Mouse (Mus musculus): ENCODE data around the gene Gm19426. TPM values are rescaled to one million over a fixed set of nuclear protein-coding genes. Genes with fewer than 3 reads are reported as not detected.

Gm19426 gene
- polyA plus RNA-seq, 1 experiment from 2014 or later: 6.9 TPM

DNA sequence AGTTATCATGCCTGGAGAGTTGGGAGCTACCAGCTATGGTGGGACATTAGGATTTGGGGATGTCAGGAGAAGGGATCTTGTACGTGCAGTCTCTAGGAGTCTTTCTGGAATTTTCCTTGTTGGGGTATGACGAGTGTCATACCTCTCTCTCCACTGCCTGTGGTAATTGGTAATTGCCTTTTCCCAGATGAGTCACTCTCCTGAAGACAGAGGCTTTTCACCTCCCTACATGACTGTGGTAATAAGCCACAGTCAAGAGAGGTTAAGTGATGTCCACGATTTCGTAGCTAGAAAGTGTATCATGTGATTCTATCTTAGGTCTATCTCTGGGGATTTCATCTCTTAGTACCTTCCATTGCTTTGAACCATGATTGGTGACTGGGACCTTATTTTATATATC is 29.0 kb upstream of the Gm19426 start:
- DNase-seq (ENCODE audit: low spot score): no peak
- WGBS: 86% methylated on average over 4 of the region's 4 CpGs

DNA sequence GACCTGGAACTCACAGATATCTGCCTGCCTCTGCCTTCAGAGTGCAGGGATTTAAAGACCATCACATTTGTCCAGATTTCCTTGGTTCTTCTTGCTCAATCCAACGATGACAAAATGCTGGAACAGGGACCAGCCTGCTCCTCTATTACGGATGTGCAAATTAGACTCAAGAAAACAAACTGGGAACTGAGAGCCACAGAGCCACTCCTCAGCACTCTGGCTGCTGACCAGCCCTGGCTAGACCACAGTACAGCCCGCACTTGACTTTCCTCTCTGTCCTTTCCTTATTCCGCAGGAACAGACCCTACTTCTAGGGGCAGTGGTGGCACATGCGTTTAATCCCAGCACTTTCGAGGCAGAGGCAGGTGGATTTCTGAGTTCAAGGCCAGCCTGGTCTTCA is 27.0 kb upstream of the Gm19426 start:
- no peak overlapping the region for H3K27ac ChIP-seq
- no peak for DNase-seq (ENCODE audit: low spot score)
- H3K4me3 ChIP-seq: no peak overlapping the region
- peaks cover 15% of the 10 kb centered on the region for H3K4me1 ChIP-seq
- peaks cover 4% of the 10 kb centered on the region; the same call in 1 of the 2 replicates for H3K27me3 ChIP-seq (ENCODE audit: insufficient read depth, poor library complexity, severe bottlenecking)
- no peaks in the 10 kb centered on the region for H3K36me3 ChIP-seq
- WGBS: 68% methylated on average over 6 of the region's 6 CpGs
- H3K9me3 ChIP-seq: no peaks in the 10 kb centered on the region

More for the DNA sequence above, 29.0 kb upstream of the Gm19426 start:
- Histone ChIP-seq H3K9me3 (no peaks in the 10 kb centered on the region), H3K36me3 (no peaks in the 10 kb centered on the region), H3K27me3 (ENCODE audit: insufficient read depth, poor library complexity, severe bottlenecking) (0 out of 2 replicates have a peak, but pooled peaks cover 4% of the 10 kb centered on the region), H3K4me1 (peaks cover 15% of the 10 kb centered on the region), H3K27ac (no peak overlapping the region), H3K4me3 (no peak overlapping the region)

DNA sequence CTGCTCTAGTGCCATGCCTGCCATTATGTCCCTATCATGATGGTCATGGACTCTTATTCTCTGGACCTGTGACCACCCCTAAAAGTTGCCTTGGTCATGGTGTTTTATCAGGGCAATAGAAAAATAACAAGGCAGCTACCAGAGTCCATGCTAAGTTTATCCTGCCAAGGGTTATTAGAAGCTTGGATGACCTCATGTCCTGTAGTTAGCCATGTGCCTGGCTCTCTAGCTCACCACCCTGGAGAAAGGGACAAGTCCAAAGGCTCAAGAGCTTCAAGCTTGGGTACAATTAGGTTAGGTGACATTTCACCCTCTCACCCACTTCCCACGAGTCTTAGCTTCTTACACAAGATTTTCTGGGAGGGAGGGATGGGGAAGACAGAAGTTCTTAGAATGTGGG is 19.4 kb upstream of the Gm19426 start:
- WGBS: 64% methylated on average over 1 of the region's 1 CpGs
- Histone ChIP-seq H3K4me3 (no peak overlapping the region), H3K9me3 (no peaks in the 10 kb centered on the region), H3K4me1 (no peaks in the 10 kb centered on the region), H3K36me3 (no peaks in the 10 kb centered on the region), H3K27me3 (ENCODE audit: insufficient read depth, poor library complexity, severe bottlenecking) (no peaks in the 10 kb centered on the region; the same call in 1 of the 2 replicates), H3K27ac (no peak overlapping the region)
- DNase-seq (ENCODE audit: low spot score): no peak

DNA sequence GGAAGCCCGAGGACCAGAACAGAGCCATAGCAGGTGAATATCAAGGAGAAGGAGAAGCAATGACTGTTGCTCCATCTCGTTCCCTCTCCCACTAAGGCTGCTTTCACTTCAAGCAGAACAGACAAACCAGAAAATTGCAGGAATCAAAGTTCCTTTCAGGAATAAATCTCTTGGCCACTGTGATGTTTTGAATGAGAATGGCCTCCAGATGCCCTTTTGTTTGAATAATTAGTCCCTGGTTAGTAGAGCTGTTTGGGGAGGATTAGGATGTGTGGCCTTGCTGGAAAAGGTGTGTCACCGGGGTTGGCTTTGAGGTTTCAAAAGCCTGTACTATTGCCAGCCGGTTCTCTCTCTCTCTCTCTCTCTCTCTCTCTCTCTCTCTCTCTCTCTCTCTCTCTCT is 18.8 kb upstream of the Gm19426 start:
- Histone ChIP-seq H3K27me3 (ENCODE audit: insufficient read depth, poor library complexity, severe bottlenecking) (no peaks in the 10 kb centered on the region; the same call in 1 of the 2 replicates), H3K9me3 (no peaks in the 10 kb centered on the region), H3K4me3 (no peak overlapping the region), H3K4me1 (no peaks in the 10 kb centered on the region), H3K27ac (no peak overlapping the region), H3K36me3 (no peaks in the 10 kb centered on the region)
- 49% methylated on average over 4 of the region's 4 CpGs for WGBS
- DNase-seq (ENCODE audit: low spot score): no peak

DNA sequence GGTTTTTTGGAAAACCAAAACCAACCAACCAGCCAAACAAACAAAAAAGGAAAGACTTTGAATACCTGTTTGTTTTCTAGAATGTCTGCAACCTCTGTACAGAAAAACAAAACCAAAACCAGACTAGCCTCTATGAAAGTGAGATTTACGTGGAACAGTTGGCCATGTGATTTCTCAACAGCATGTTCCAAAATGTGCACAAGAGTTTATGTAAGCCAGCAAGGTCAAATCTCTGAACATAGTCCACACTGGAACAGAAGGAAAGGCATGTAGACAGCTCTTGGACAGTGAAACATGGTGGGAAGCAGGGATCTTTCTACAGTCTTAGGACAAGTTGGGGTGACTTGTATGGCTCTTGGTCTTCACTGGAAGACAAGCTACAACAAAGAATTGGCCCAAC is 18.4 kb upstream of the Gm19426 start:
- WGBS: 78% methylated on average over 1 of the region's 1 CpGs
- no peaks in the 10 kb centered on the region for H3K9me3 ChIP-seq
- H3K27ac ChIP-seq: no peak overlapping the region

DNA sequence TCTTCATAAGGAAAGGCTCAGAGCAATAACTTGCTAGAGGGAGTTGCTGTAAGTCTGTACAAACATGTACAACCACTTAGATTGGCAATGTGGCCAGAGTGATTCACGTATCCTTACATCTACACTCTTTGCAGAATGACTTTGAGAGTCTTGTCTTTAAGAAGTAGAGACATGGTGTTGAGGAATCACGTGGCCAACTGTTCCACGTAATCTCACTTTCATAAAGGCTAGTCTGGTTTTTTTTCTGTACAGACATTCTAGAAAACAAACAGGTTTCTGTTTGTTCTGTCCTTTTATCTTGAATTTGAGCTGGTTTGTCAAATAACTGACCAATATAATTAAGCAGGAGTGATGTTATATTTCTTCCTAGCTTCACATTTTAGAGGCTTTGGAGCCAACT is 17.9 kb upstream of the Gm19426 start:
- no peaks in the 10 kb centered on the region for H3K4me1 ChIP-seq
- H3K4me3 ChIP-seq: no peak overlapping the region
- no peak for DNase-seq (ENCODE audit: low spot score)
- no peaks in the 10 kb centered on the region for H3K36me3 ChIP-seq
- H3K27ac ChIP-seq: no peak overlapping the region
- H3K27me3 ChIP-seq (ENCODE audit: insufficient read depth, poor library complexity, severe bottlenecking): no peaks in the 10 kb centered on the region
- WGBS: 77% methylated on average over 3 of the region's 3 CpGs
- H3K9me3 ChIP-seq: no peaks in the 10 kb centered on the region

More for the DNA sequence above, 18.4 kb upstream of the Gm19426 start:
- Histone ChIP-seq H3K27me3 (ENCODE audit: insufficient read depth, poor library complexity, severe bottlenecking) (no peaks in the 10 kb centered on the region; the same call in 1 of the 2 replicates), H3K36me3 (no peaks in the 10 kb centered on the region), H3K4me1 (no peaks in the 10 kb centered on the region), H3K4me3 (no peak overlapping the region)
- no peak for DNase-seq (ENCODE audit: low spot score)

DNA sequence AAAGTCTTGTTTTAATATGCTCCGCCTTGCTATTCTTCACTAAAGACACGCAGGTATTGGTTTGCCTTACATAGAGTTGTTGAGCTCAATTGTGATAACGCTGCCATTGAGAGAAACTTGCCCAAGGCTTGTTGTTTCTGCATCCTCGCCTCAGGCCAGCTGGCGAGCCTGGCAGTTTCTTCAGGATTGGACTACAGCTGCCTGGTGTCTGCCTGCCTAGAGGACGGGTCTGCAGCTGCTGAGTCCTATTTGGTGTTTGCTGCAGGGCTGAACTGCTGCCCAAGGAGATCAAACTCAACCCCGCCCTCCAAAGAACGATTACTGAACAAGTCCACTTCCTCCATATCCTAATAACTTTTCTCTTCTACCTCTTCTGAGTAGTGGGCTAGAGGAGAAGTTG is 17.3 kb upstream of the Gm19426 start:
- Histone ChIP-seq H3K4me3 (no peak overlapping the region), H3K36me3 (no peaks in the 10 kb centered on the region), H3K4me1 (no peaks in the 10 kb centered on the region), H3K27me3 (ENCODE audit: insufficient read depth, poor library complexity, severe bottlenecking) (no peaks in the 10 kb centered on the region), H3K9me3 (no peaks in the 10 kb centered on the region), H3K27ac (no peak overlapping the region)
- no peak for DNase-seq (ENCODE audit: low spot score)
- WGBS: 74% methylated on average over 8 of the region's 8 CpGs

DNA sequence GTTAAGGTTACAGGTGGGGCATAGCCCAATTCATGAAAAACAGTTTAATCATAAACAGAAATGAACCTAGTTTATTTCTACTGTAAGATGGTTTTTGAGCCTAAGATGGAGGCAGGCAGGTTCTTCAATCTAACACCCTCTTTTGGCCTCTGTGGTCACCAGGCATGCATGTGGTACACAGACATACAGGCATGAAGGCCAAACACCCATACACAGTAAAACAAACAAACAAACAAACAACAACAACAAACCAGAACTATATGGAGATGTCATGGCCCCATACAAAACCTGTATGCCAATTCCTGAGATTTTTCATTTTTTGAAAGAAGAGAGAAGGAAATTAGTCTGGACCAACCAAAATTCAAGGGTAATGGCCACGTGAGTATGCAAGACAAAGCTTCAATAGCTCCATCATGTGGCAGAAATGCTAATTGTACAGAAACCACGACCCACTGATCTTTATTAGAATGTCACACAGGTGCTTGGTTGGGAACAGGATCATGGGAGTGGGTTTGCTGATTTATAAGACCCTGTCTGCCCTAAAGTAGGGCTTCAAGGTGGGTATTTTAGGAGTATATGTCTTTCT is 15.2 kb upstream of the Gm19426 start:
- 2% methylated on average over 2 of the region's 2 CpGs for WGBS
- DNase-seq (ENCODE audit: low spot score): no peak
- no peaks in the 10 kb centered on the region for H3K36me3 ChIP-seq
- no peak overlapping the region for H3K27ac ChIP-seq
- no peak overlapping the region for H3K4me3 ChIP-seq
- H3K27me3 ChIP-seq (ENCODE audit: insufficient read depth, poor library complexity, severe bottlenecking): no peaks in the 10 kb centered on the region
- H3K4me1 ChIP-seq: no peaks in the 10 kb centered on the region
- no peaks in the 10 kb centered on the region for H3K9me3 ChIP-seq

DNA sequence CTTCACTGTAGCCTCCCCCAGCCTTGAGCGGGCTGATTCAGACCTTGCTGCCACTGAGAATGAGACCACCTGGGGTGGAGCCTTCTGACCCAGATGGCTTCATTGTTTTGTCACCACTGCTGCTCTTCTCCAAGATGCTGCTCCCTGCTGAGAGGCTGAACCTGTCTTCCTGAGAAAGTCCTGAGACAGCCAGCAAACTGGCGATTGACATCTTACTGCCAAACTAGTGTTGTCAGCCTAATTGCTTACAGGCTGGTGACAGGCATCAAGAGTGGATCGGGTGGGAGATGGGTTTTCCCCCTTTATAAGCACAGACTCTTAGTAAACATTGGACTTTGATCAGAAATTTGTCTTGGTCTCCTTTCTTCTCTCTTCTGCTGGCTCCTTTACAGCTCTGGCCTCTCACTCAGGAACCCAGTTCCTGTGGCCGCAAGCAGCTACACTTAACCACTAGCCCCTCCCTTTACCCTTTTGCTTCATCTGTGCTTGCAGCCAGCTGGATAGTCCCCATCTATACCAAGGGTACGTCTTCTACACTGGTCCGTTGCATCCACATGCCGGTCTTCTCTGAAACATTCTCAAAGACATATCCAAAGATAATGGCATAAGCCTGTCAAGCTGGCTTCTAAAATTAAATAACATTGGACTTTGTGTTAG is 13.7 kb upstream of the Gm19426 start:
- 54% methylated on average over 7 of the region's 7 CpGs for WGBS
- no peaks in the 10 kb centered on the region for H3K4me1 ChIP-seq
- no peaks in the 10 kb centered on the region for H3K9me3 ChIP-seq
- DNase-seq (ENCODE audit: low spot score): no peak
- H3K4me3 ChIP-seq: no peak overlapping the region
- H3K36me3 ChIP-seq: no peaks in the 10 kb centered on the region
- H3K27me3 ChIP-seq (ENCODE audit: insufficient read depth, poor library complexity, severe bottlenecking): no peaks in the 10 kb centered on the region
- H3K27ac ChIP-seq: no peak overlapping the region

DNA sequence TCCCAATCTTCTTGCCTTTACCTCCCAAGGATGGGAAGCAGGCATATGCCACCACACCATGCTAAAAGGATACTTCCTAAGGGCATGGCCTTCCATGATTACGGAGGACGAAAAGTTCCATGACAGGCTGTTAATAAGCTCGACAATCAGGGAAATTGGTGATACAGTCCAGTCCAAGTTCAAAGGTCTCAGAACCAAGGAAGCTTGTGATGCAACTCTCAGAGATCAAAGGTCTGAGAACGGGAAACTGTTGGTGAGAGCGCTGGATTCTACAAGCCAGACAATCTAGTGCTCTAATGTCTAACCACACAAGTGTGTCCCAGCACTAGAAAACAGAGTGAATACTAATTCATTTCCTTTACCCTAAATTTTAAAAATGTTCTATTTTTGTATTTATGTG is 12.8 kb upstream of the Gm19426 start:
- no peak overlapping the region for H3K4me3 ChIP-seq
- no peaks in the 10 kb centered on the region for H3K9me3 ChIP-seq
- WGBS: 64% methylated on average over 5 of the region's 5 CpGs

DNA sequence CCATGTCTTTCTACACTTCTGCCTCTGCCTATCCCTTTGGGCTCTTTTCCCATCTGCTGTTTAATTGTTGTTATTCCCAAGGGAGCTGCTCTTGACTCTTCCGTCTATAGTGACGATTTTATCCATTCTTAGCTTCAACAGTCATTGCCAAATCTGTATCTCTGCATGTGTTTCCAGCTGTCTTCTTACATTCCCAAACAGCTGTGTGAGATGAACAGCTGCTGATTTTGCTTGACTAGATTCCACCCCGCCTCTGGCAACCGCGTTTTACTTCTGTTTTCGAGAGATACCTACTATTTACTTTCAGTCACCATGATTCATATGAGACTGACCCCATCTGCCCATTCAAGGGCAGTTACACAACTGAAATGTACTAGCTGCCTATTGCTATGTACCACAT is 6.7 kb upstream of the Gm19426 start:
- no peak for DNase-seq (ENCODE audit: low spot score)
- Histone ChIP-seq H3K4me3 (no peak overlapping the region), H3K9me3 (no peaks in the 10 kb centered on the region), H3K4me1 (0 out of 2 replicates have a peak, but pooled peaks cover 7% of the 10 kb centered on the region), H3K36me3 (no peaks in the 10 kb centered on the region), H3K27me3 (ENCODE audit: insufficient read depth, poor library complexity, severe bottlenecking) (no peaks in the 10 kb centered on the region), H3K27ac (no peak overlapping the region)
- WGBS: 73% methylated on average over 6 of the region's 6 CpGs

More for the DNA sequence above, 12.8 kb upstream of the Gm19426 start:
- DNase-seq (ENCODE audit: low spot score): no peak
- no peak overlapping the region for H3K27ac ChIP-seq
- no peaks in the 10 kb centered on the region for H3K27me3 ChIP-seq (ENCODE audit: insufficient read depth, poor library complexity, severe bottlenecking)
- H3K36me3 ChIP-seq: no peaks in the 10 kb centered on the region
- no peaks in the 10 kb centered on the region for H3K4me1 ChIP-seq

DNA sequence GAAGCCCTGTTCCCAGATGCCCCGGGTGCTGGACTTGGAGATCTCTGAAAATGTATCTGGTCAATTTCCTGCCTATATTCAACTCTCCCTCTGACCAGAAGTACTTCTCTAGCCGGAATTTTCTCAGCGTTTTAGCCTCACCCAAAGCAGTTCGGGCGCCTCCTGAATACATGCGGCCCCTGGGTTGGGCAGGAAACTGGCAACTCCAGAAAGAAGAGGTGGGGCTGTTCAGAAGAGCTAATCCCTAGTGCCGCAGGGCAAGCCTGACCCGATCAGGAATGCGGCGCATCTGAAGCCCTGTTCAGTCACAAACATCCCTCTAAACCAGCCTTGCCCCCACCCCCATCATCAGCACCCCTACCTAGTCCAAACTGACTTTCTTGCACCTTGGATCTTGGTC is 671 bp upstream of the Gm19426 start:
- no peak for DNase-seq (ENCODE audit: low spot score)
- peak overlapping the region; percentile 92 for H3K4me3 ChIP-seq
- H3K4me1 ChIP-seq: peaks cover 49% of the 10 kb centered on the region
- H3K27me3 ChIP-seq (ENCODE audit: insufficient read depth, poor library complexity, severe bottlenecking): no peaks in the 10 kb centered on the region
- peak overlapping the region; percentile 100 for H3K27ac ChIP-seq
- no peaks in the 10 kb centered on the region for H3K9me3 ChIP-seq
- WGBS: 1% methylated on average over 10 of the region's 10 CpGs
- H3K36me3 ChIP-seq: peaks cover 25% of the 10 kb centered on the region

DNA sequence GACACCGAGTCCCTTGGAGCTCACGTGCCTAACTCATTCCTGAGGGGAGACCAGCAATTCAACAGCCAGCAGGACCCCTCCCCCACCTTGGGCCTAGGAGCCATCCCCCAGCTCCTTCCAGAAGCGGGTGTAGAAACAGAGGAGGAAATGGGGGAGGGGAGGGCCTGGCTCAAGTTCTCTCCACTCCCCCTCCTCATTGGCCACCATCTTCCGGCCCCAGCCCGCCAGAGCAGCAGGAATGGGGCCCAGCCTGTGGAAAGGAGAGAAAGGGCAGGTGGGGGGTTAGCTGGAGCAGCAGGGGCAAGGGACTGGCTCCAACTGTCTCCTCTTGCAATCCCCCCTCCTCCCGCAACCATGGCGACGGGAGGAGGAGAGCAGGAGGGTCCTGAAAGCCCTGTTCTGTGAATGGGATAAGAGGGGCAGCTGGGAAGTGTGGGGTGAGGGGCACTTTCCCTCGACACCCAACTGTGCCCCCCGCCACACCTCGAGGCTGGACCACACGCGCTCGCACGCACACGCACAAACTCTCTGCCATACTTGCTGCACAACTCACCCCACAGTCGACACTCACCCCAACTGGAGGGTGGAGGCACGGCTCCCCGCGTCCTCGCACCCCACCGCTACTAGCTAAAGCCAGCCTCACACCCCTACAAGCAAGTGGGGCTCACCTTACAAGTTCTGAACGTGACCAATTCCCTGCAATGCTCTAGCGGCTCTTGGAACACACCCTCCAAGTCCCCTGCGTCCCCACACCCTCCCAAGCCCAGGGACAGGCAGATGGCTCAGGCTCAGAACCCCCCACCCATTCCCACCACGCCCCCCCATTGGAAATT is 788 bp downstream of the Gm19426 start:
- peak overlapping the region; percentile 100 for H3K27ac ChIP-seq
- peak; percentile 95 for DNase-seq (ENCODE audit: low spot score)
- H3K9me3 ChIP-seq: no peaks in the 10 kb centered on the region
- H3K4me1 ChIP-seq: peaks cover 64% of the 10 kb centered on the region
- peak overlapping the region; percentile 92 for H3K4me3 ChIP-seq
- under 1% methylated on average over 26 of the region's 26 CpGs for WGBS
- peaks cover 25% of the 10 kb centered on the region for H3K36me3 ChIP-seq
- no peaks in the 10 kb centered on the region for H3K27me3 ChIP-seq (ENCODE audit: insufficient read depth, poor library complexity, severe bottlenecking)
